In the genomic region with DNA sequence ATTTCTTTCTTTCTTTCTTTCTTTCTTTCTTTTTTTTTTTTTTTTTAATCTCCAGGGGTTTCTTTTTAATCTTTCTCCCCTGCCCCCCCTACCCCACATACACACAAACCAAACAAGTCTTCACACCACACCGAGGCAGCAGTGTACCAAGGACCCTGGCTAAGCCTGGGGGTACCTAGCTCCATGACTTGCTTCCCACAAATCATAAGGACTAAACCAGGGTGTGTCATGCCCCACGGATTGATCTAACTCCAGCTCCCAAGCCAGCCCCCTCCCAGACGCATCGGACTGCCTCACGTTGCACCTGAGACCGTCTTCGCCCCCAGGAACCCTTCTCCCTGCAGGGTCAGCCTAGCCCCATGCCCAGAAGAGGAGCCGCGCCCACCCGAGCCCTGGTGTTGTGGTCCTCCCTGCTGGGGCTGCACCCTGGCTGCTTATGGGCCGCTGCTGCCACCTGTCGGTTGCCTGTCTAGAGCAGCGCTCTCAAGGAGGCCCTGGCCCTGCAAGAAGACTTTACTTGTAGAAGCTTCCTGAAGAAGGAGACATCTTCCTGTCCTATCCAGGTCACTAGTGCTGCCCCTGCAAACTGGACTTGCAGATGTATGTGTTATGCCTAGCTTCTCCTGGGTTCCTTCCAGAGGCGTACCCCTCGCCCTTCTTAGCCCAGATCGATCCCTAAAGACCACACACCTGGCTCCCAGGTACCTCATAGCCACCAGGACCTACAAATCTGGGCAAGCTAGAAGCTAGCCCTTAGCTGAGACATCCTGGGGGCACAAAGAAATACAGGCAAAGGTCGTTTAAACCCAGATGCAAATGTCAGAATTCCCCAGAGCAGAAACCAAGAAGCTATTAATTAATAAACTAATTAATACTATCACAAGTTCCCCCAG, we compare ENCODE assay signal across 9 mouse cellular contexts. TPM values are rescaled to one million over a fixed set of nuclear protein-coding genes. Genes with fewer than 3 reads are reported as not detected.
DNase-seq lines count a peak whose midpoint lies in the region; ATAC-seq and TF ChIP-seq lines count a peak whose summit lies in the region.
"Had no signal": no experiment of that assay in that cellular context is flagged by ENCODE, and none has a peak within 500 bp of the region (broad histone marks: within the 10 kb centered on the region; RNA-seq: fewer than 3 reads in every experiment).

No protein-coding gene starts in this region.

- H3K4me3 ChIP-seq in MEL (ENCODE audit: control insufficient read depth in 1 of 2, insufficient read depth in 1 of 2, low read depth in 2 of 2, low read length in 2 of 2), result no peak overlapping the region
- H3K4me3 ChIP-seq in hindbrain, embryonic 13.5 days, result peak overlapping the region; percentile 37

- H3K4me2 ChIP-seq in hindbrain, embryonic 13.5 days, result peak overlapping the region; percentile 64

- TF ChIP-seq CTCF in MEL (IDR thresholded peaks at IDR 0.05 in 2 of 3, conservative IDR thresholded peaks at IDR 0.05 in 1 of 3; ENCODE audit: control insufficient read depth in 1 of 3, insufficient read depth in 1 of 3, low read depth in 2 of 3, low read length in 3 of 3, poor library complexity in 1 of 3, severe bottlenecking in 1 of 3), result peak; percentile 69 to 90 (median 80)

- no peak for TF ChIP-seq POLR2A in MEL (IDR thresholded peaks at IDR 0.05; ENCODE audit: control insufficient read depth in 1 of 2, insufficient read depth in 1 of 2, low read depth in 1 of 2, low read length in 2 of 2, poor library complexity in 1 of 2)

- H3K27me3 ChIP-seq in MEL (ENCODE audit: control insufficient read depth in 1 of 2, insufficient read depth in 2 of 2, low read length in 2 of 2), result 0 out of 4 replicates have a peak, but pooled peaks cover 0 to 1% of the 10 kb centered on the region in 2 experiments
- peaks cover 8% of the 10 kb centered on the region for H3K27me3 ChIP-seq in hindbrain, embryonic 13.5 days

- peak; percentile 78 for TF ChIP-seq RAD21 in MEL (IDR thresholded peaks at IDR 0.05; ENCODE audit: low read depth, low read length)

- no peak overlapping the region for H3K9ac ChIP-seq in MEL (ENCODE audit: control insufficient read depth, low read depth, low read length, poor library complexity, severe bottlenecking)
- peak overlapping the region; percentile 67; the same call in 1 of the 2 replicates for H3K9ac ChIP-seq in hindbrain, embryonic 13.5 days

- TF ChIP-seq EP300 in MEL (IDR thresholded peaks at IDR 0.05; ENCODE audit: low read depth in 1 of 2, low read length in 2 of 2), result no peak

- peak; percentile 75 for DNase-seq in MEL (ENCODE audit: low read depth, low spot score)
- DNase-seq in cerebellum, adult 8-10 months, result peak; percentile 20
- DNase-seq in frontal cortex, postnatal 14 days (ENCODE audit: low spot score in 2 of 2), result peak; percentile 65 to 80
- peak; percentile 75 to 91 for DNase-seq in layer of hippocampus, postnatal 25 days (ENCODE audit: extremely low spot score in 1 of 2, low spot score in 1 of 2)
- DNase-seq in lung, postnatal 14 days, result peak; percentile 81
- peak; percentile 45 for DNase-seq in retina, adult 2 months (ENCODE audit: low read depth, low spot score)
- DNase-seq in urinary bladder, adult 18-20 months (ENCODE audit: low spot score in 2 of 2), result peak; percentile 19 to 76

- WGBS in hindbrain, embryonic 13.5 days, result 18% methylated on average over 17 of the region's 17 CpGs

- H3K4me1 ChIP-seq in MEL (ENCODE audit: control insufficient read depth in 1 of 2, insufficient read depth in 2 of 2, low read length in 2 of 2), result no peaks in the 10 kb centered on the region
- peaks cover 22% of the 10 kb centered on the region for H3K4me1 ChIP-seq in hindbrain, embryonic 13.5 days (replicated peaks)

- H3K9me3 ChIP-seq in MEL (replicated peaks; ENCODE audit: insufficient read depth, low read length), result no peaks in the 10 kb centered on the region
- H3K9me3 ChIP-seq in hindbrain, embryonic 13.5 days, result no peaks in the 10 kb centered on the region

- no peaks in the 10 kb centered on the region for H3K36me3 ChIP-seq in MEL (ENCODE audit: control insufficient read depth in 1 of 2, insufficient read depth in 2 of 2, low read length in 2 of 2)
- H3K36me3 ChIP-seq in hindbrain, embryonic 13.5 days, result no peaks in the 10 kb centered on the region

- ATAC-seq in hindbrain, embryonic 13.5 days (ENCODE audit: low FRiP score), result peak; percentile 86

- no peak overlapping the region for H3K27ac ChIP-seq in MEL (ENCODE audit: control insufficient read depth, low read depth, low read length)
- H3K27ac ChIP-seq in hindbrain, embryonic 13.5 days, result no peak overlapping the region
- H3K27ac ChIP-seq: macrophage had no signal

- no peaks in the 10 kb centered on the region for H3K79me2 ChIP-seq in MEL (ENCODE audit: control insufficient read depth, insufficient read depth, low read length, poor library complexity)

TF ChIP-seq in MEL, 35 proteins besides CTCF, POLR2A, EP300 and RAD21:
- TF ChIP-seq RCOR1 (IDR thresholded peaks at IDR 0.05; ENCODE audit: low read depth, low read length), result no peak
- TF ChIP-seq SMC3 (IDR thresholded peaks at IDR 0.05; ENCODE audit: low read depth, low read length), result peak; percentile 75
- TF ChIP-seq ZC3H11A (IDR thresholded peaks at IDR 0.05; ENCODE audit: low read depth, low read length), result peak; percentile 53
- TF ChIP-seq TBP (IDR thresholded peaks at IDR 0.05; ENCODE audit: low read depth, low read length), result no peak
- TF ChIP-seq ELF1 (IDR thresholded peaks at IDR 0.05; ENCODE audit: low read depth, low read length), result no peak
- no peak for TF ChIP-seq NRF1 (IDR thresholded peaks at IDR 0.05; ENCODE audit: insufficient read depth, low read depth, low read length, poor library complexity, severe bottlenecking)

RNA-seq across cellular contexts. Expression of a gene that starts 56.2 kb away (rescaled TPM):
- 0.12 and 0.16 TPM in 2 replicates for total RNA-seq in MEL (2012; rRNA removed)
- polyA plus RNA-seq in MEL (2012; ENCODE audit: insufficient read depth in 1 of 2, insufficient read length in 2 of 2, low read depth in 1 of 2, low replicate concordance in 2 of 2, missing spikeins in 1 of 2), result under 1 TPM in 1 of 2 experiments, not detected in 1; 0.81 TPM
- 0.48 and 0.63 TPM in 2 replicates for polyA plus RNA-seq in hindbrain, embryonic 13.5 days (2015; fragmentation: Nextera tagmentation; extraction: Ambion mirVana)
- under 1 TPM; 0.15 to 0.21 TPM for total RNA-seq in layer of hippocampus, postnatal 25 days (2021)
- polyA plus RNA-seq: macrophage had no signal

Comparison
In these comparisons a context has a peak if more than half of its experiments do, and no peak if none do; other contexts are left out.
1. DNase-seq: peak in every context shown above with its lines; median percentile 83 in layer of hippocampus, postnatal 25 days; 81 in lung, postnatal 14 days; 75 in MEL; 72 in frontal cortex, postnatal 14 days; 48 in urinary bladder, adult 18-20 months; 45 in retina, adult 2 months; 20 in cerebellum, adult 8-10 months.